Mouse (Mus musculus) intestine, embryonic 15.5 days (tissue): Measurements from ENCODE around the gene Art1. TPM values are rescaled to one million over a fixed set of nuclear protein-coding genes. Genes with fewer than 3 reads are reported as not detected.

Experiments used
- ATAC-seq: fragments of 200-750 bp; cut with Nextera tagmentation; 2 replicates; pipeline ENCODE4 v1.8.0; 2017; ENCODE audit warnings: moderate TSS enrichment, moderate library complexity
- H3K27ac ChIP-seq: fragments of 300-500 bp; sonication (generic); 2 replicates; pipeline ENCODE4 v1.5.1; 2015; ENCODE audit warnings: mild to moderate bottlenecking, inconsistent platforms
- H3K27me3 ChIP-seq: fragments of 300-500 bp; sonication (generic); replicated peaks from 2 replicates; pipeline ENCODE4 v1.6.1; 2015; ENCODE audit warnings: inconsistent platforms
- H3K36me3 ChIP-seq: fragments of 300-500 bp; sonication (generic); 2 replicates; pipeline ENCODE4 v1.6.1; 2015; ENCODE audit warnings: inconsistent platforms
- H3K4me1 ChIP-seq: fragments of 300-500 bp; sonication (generic); replicated peaks from 2 replicates; pipeline ENCODE4 v1.6.1; 2015; ENCODE audit warnings: inconsistent platforms
- H3K4me2 ChIP-seq: fragments of 300-500 bp; sonication (generic); replicated peaks from 2 replicates; pipeline ENCODE4 v1.6.1; 2015; ENCODE audit warnings: mild to moderate bottlenecking, inconsistent platforms
- H3K4me3 ChIP-seq: fragments of 300-500 bp; sonication (generic); replicated peaks from 2 replicates; pipeline ENCODE4 v1.5.1; 2015; ENCODE audit warnings: inconsistent platforms
- H3K9ac ChIP-seq: fragments of 300-500 bp; sonication (generic); 2 replicates; pipeline ENCODE4 v1.6.1; 2015; ENCODE audit warnings: inconsistent platforms
- H3K9me3 ChIP-seq: fragments of 300-500 bp; sonication (generic); 2 replicates; pipeline ENCODE4 v1.6.1; 2016; ENCODE audit warnings: inconsistent platforms
- WGBS: fragments of 180-500 bp; shearing (Covaris S2); methylation state at CpG from one replicate; pipeline ENCODE4 v1.1.7; 2015; 5-methylcytosine and 5-hydroxymethylcytosine counted together
- polyA plus RNA-seq: library from polyadenylated mRNA; unstranded; fragments of >200 nt; fragmentation: Nextera tagmentation; extraction: Ambion mirVana; gene quantifications from 2 replicates; pipeline ENCODE4 v1.2.1, GENCODE M21; 2015

The Art1 gene
- polyA plus RNA-seq, 1 experiment from 2014 or later: 0.59 TPM

DNA sequence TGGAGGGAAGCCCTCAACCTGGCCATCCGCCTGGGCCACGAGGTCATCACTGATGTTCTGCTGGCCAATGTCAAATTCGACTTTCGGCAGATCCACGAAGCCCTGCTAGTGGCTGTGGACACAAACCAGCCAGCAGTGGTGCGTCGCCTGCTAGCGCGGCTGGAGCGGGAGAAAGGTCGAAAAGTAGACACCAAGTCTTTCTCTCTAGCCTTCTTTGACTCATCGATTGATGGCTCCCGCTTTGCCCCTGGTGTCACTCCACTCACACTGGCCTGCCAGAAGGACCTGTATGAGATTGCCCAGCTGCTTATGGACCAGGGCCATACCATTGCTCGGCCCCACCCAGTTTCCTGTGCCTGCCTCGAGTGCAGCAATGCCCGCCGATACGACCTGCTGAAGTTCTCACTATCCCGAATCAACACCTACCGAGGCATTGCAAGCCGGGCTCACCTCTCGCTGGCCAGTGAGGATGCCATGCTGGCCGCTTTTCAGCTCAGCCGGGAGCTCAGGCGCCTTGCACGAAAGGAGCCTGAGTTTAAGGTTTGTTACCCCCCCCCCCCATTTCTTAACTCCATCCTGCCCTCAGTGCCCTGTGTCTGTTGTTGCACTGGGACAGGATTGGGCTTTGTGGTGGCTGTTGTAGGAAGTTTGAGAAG, 17.4 kb upstream of the Art1 start:
- no peak overlapping the region for H3K27ac ChIP-seq
- no peak overlapping the region for H3K4me2 ChIP-seq
- no peaks in the 10 kb centered on the region for H3K27me3 ChIP-seq
- no peak overlapping the region for H3K4me3 ChIP-seq
- H3K4me1 ChIP-seq: no peaks in the 10 kb centered on the region
- no peak overlapping the region for H3K9ac ChIP-seq
- 86% methylated on average over 26 of the region's 26 CpGs for WGBS
- ATAC-seq: no peak
- H3K36me3 ChIP-seq: peaks cover 28% of the 10 kb centered on the region
- no peaks in the 10 kb centered on the region for H3K9me3 ChIP-seq

GRCm38 (mm10) chr7:102087336-102087735, 14.2 kb upstream of the Art1 start:
- H3K4me2 ChIP-seq: no peak overlapping the region
- H3K27ac ChIP-seq: no peak overlapping the region
- no peak overlapping the region for H3K9ac ChIP-seq
- ATAC-seq: no peak
- H3K36me3 ChIP-seq: peaks cover 9% of the 10 kb centered on the region; the same call in 1 of the 2 replicates
- H3K4me3 ChIP-seq: no peak overlapping the region
- H3K9me3 ChIP-seq: no peaks in the 10 kb centered on the region
- WGBS: 83% methylated on average over 4 of the region's 4 CpGs
- no peaks in the 10 kb centered on the region for H3K4me1 ChIP-seq
- H3K27me3 ChIP-seq: no peaks in the 10 kb centered on the region

GRCm38 (mm10) chr7:102099760-102100661, 1.5 kb upstream of the Art1 start:
- no peaks in the 10 kb centered on the region for H3K9me3 ChIP-seq
- H3K4me1 ChIP-seq: peaks cover 13% of the 10 kb centered on the region
- no peaks in the 10 kb centered on the region for H3K27me3 ChIP-seq
- 5% methylated on average over 30 of the region's 30 CpGs for WGBS
- no peak overlapping the region; the same call in 1 of the 2 replicates for H3K9ac ChIP-seq
- no peak overlapping the region for H3K27ac ChIP-seq
- ATAC-seq: peak; percentile 76
- H3K36me3 ChIP-seq: no peaks in the 10 kb centered on the region
- H3K4me2 ChIP-seq: peak overlapping the region; percentile 55
- H3K4me3 ChIP-seq: peak overlapping the region; percentile 14

GRCm38 (mm10) chr7:102100868-102101267, 675 bp upstream of the Art1 start:
- Histone ChIP-seq H3K9me3 (no peaks in the 10 kb centered on the region), H3K27ac (no peak overlapping the region)
- WGBS: 55% methylated on average over 5 of the region's 5 CpGs

GRCm38 (mm10) chr7:102102241-102102640, 698 bp downstream of the Art1 start:
- ATAC-seq: no peak
- H3K9ac ChIP-seq: no peak overlapping the region
- H3K36me3 ChIP-seq: no peaks in the 10 kb centered on the region
- WGBS: 55% methylated on average over 8 of the region's 8 CpGs
- H3K4me2 ChIP-seq: no peak overlapping the region
- peaks cover 20% of the 10 kb centered on the region for H3K4me1 ChIP-seq
- H3K9me3 ChIP-seq: no peaks in the 10 kb centered on the region
- no peaks in the 10 kb centered on the region for H3K27me3 ChIP-seq
- H3K27ac ChIP-seq: no peak overlapping the region
- H3K4me3 ChIP-seq: no peak overlapping the region

More at GRCm38 (mm10) chr7:102100868-102101267, 675 bp upstream of the Art1 start:
- H3K27me3 ChIP-seq: no peaks in the 10 kb centered on the region
- H3K9ac ChIP-seq: no peak overlapping the region
- H3K4me3 ChIP-seq: no peak overlapping the region
- ATAC-seq: no peak
- no peaks in the 10 kb centered on the region for H3K36me3 ChIP-seq
- peaks cover 13% of the 10 kb centered on the region for H3K4me1 ChIP-seq
- no peak overlapping the region for H3K4me2 ChIP-seq

DNA sequence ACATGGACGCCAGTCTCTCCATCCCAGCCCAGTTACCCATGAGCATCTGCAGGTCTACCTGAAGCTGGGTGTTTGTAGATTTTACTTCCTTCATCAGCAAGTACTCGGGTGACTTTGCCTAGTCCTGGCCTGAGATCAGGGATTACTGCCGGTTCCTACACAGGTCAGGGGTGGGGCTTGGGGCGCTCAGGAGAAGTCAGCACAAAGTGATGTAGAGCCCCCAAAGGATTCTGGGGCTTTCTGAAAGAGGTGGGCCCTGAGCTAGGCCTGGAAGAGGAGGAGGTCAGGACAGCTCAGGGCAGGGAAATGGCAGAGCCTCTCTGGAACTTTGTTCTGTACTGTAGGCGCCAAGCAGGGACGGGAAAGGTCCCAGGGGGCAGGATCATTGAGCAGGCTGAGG, 1.2 kb downstream of the Art1 start:
- WGBS: 37% methylated on average over 6 of the region's 6 CpGs
- Histone ChIP-seq H3K9me3 (no peaks in the 10 kb centered on the region), H3K4me3 (no peak overlapping the region), H3K27ac (no peak overlapping the region), H3K4me1 (peaks cover 21% of the 10 kb centered on the region), H3K9ac (no peak overlapping the region), H3K27me3 (no peaks in the 10 kb centered on the region), H3K4me2 (no peak overlapping the region), H3K36me3 (no peaks in the 10 kb centered on the region)
- ATAC-seq: no peak

GRCm38 (mm10) chr7:102103555-102103954, 2.0 kb downstream of the Art1 start:
- no peak overlapping the region for H3K4me2 ChIP-seq
- no peaks in the 10 kb centered on the region for H3K27me3 ChIP-seq
- H3K4me3 ChIP-seq: no peak overlapping the region
- H3K9me3 ChIP-seq: no peaks in the 10 kb centered on the region
- 86% methylated on average over 2 of the region's 2 CpGs for WGBS
- ATAC-seq: no peak
- no peaks in the 10 kb centered on the region for H3K36me3 ChIP-seq
- no peak overlapping the region for H3K27ac ChIP-seq
- H3K4me1 ChIP-seq: peaks cover 21% of the 10 kb centered on the region
- no peak overlapping the region for H3K9ac ChIP-seq

DNA sequence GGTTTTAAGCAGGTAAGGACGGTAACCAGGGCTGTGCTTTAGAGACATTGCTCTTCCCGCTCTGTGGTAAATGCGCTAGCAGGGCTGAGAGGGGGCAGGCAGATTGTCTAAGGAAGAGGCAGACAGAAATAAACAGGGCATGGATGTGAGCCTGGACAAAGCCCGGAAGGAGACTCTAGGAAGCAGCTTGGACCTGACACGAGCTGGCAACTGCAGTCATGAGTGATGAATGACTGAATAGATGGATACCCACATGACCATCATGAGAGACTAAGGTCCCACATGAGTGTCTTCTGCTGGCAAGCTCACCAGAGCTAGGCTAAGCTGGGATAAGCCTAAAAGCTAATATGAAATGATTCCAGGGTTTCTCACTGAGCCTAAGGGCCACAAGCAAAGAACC, 2.6 kb downstream of the Art1 start:
- Histone ChIP-seq H3K36me3 (no peaks in the 10 kb centered on the region), H3K4me3 (no peak overlapping the region), H3K4me1 (peaks cover 21% of the 10 kb centered on the region), H3K27ac (no peak overlapping the region), H3K4me2 (no peak overlapping the region), H3K27me3 (no peaks in the 10 kb centered on the region), H3K9me3 (no peaks in the 10 kb centered on the region), H3K9ac (no peak overlapping the region)
- WGBS: 51% methylated on average over 5 of the region's 5 CpGs
- ATAC-seq: no peak

GRCm38 (mm10) chr7:102106700-102107141, 5.2 kb downstream of the Art1 start:
- H3K27me3 ChIP-seq: no peaks in the 10 kb centered on the region
- H3K27ac ChIP-seq: no peak overlapping the region
- H3K9ac ChIP-seq: peak overlapping the region; percentile 29
- H3K4me2 ChIP-seq: peak overlapping the region; percentile 67
- WGBS: 15% methylated on average over 23 of the region's 23 CpGs
- ATAC-seq: peak; percentile 48; the same call in 1 of the 2 replicates
- H3K4me1 ChIP-seq: peaks cover 9% of the 10 kb centered on the region; the same call in 1 of the 2 replicates
- no peaks in the 10 kb centered on the region for H3K36me3 ChIP-seq
- peak overlapping the region; percentile 26 for H3K4me3 ChIP-seq
- no peaks in the 10 kb centered on the region for H3K9me3 ChIP-seq

DNA sequence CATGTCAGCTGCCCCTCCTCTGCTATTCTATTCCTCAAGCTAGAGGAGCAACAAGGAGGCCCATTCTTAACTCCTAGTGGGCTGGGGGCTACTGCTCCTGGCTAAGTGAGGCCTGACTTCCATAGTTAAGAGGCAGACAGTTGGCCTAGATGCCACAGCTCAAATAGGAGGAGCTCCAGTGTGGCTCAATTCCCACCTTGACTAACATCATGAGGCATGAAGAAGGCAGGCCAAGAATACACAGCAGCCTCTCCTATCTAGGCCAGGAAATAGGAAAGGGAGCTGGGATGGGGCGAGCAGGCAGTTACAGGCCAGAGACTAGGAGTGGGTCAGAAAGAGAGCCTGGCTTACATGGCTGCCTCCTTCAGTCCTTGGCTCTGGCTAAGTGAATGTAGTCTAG, 6.7 kb downstream of the Art1 start:
- ATAC-seq: no peak
- no peak overlapping the region for H3K27ac ChIP-seq
- 88% methylated on average over 1 of the region's 1 CpGs for WGBS
- no peak overlapping the region for H3K4me3 ChIP-seq
- no peaks in the 10 kb centered on the region for H3K36me3 ChIP-seq
- no peak overlapping the region for H3K4me2 ChIP-seq
- H3K9me3 ChIP-seq: no peaks in the 10 kb centered on the region
- no peaks in the 10 kb centered on the region for H3K27me3 ChIP-seq
- no peak overlapping the region for H3K9ac ChIP-seq
- H3K4me1 ChIP-seq: peaks cover 9% of the 10 kb centered on the region; the same call in 1 of the 2 replicates

DNA sequence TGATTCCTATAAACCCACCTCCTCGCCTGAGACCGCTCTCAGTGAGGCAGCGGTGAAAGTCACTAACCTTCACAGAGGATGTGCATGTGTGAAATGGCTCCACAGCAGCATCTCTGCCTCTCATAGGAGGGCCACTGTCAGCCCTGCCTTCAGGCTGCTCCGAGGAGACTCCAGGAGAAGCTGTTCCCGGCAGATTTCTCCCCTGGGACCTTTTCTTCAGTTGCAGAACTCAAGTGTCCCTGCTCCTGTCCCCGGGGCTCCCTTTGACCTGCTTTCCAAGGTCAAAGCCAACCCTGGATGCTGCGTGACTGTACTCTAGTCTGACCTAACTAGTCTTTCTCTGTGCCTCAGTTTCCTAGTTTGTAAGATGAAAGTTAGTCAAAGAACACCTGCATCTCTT, 7.6 kb downstream of the Art1 start, which contains the start of gene Art5:
TSS of gene Art5 (minus strand) at position 319 of the 400 bp plus-strand sequence.
- Histone ChIP-seq H3K27me3 (no peaks in the 10 kb centered on the region), H3K9me3 (no peaks in the 10 kb centered on the region), H3K4me2 (no peak within 1 kb of the TSS), H3K27ac (no peak within 1 kb of the TSS), H3K4me1 (peaks cover 9% of the 10 kb centered on the region; the same call in 1 of the 2 replicates), H3K4me3 (no peak within 1 kb of the TSS), H3K9ac (no peak within 1 kb of the TSS), H3K36me3 (no peaks in the 10 kb centered on the region)
- ATAC-seq: no peak
- WGBS: 82% methylated on average over 7 of the region's 7 CpGs

DNA sequence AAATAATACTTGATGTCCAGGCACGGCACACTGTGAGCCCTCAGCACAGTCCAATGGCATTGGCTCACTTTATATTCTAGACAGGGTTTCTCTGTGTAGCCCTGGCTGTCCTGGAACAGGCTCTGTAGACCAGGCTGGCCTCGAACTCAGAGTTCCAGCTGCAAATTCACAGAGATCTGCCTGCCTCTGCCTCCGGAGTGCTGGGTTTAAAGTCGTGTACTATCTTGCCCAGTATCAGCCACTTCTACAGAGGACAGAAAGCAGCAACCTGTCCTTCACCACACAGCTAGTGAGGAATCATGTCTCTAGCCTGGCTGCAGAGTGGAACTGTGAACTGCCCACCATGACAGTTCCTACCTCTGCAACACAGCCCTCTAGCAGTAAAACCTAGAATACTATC, 8.2 kb downstream of the Art1 start:
- Histone ChIP-seq H3K4me3 (no peak overlapping the region), H3K4me1 (peaks cover 9% of the 10 kb centered on the region; the same call in 1 of the 2 replicates), H3K9me3 (no peaks in the 10 kb centered on the region), H3K27me3 (no peaks in the 10 kb centered on the region), H3K4me2 (no peak overlapping the region), H3K27ac (no peak overlapping the region), H3K9ac (no peak overlapping the region), H3K36me3 (no peaks in the 10 kb centered on the region)
- no peak for ATAC-seq
- 87% methylated on average over 4 of the region's 4 CpGs for WGBS
